Mouse (Mus musculus): ENCODE measurements around the gene Sqor.
A peak's percentile ranks its signal among the peaks of the same experiment; 100 is the strongest.

Sqor gene

DNA sequence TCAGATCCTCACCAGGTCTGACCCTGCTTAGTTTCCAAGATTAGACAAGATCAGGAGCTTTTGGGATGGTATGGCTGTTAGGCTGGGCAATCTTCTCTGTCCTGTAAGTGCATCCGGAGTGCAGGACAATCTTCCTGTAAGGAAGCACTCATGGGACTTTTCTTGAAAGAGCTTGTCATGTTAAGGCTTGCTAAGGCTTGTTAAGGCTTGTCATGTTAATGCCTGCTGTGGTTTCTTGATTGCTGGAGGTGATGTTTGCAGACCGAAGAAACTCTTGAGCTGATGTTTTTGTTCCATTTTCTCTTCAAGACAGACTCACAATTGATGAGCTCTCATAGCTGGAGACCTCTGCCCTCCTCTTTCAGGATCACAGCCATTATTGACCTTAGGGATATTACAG lies 21.1 kb downstream of the Sqor start:
- DNase-seq = no peak

DNA sequence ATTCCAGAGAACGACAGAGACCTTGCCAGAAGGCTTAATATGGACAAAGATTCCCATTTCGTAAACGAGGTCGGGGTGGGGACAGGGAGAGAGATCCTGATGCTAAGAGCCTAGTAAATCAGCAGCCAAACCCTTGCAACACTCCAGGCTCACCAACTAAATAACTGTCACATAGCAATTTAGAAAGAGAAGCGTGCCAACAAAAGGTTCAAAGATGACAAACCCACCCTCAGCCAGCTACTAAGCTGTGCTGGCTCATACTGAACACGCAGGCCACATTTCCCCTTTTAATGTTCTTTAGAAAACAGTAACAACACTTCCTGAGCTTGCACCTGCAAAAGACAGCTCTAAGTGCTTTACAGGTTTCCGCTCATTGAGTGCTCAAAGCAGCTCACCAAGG lies 24.3 kb downstream of the Sqor start:
- no peak for DNase-seq

DNA sequence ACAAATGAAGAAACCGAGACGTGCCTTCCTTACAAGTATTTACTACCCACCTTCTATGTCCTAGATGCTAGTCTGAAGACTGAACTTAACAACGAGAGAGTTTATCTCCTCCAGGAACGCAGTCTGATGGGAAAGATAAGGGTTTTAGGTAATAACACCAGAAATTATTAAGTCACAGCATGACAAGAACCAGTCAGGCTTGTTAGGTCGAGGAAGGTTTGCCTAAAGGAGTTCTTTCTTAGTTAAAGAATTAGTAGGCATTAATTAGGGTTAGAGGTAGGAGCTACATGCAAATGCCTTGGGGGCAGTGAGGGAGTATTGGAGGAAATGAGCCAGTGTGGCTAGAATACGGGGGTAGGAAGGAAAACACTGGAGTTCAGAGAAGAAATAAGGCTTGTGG lies 24.7 kb downstream of the Sqor start:
- DNase-seq = no peak

DNA sequence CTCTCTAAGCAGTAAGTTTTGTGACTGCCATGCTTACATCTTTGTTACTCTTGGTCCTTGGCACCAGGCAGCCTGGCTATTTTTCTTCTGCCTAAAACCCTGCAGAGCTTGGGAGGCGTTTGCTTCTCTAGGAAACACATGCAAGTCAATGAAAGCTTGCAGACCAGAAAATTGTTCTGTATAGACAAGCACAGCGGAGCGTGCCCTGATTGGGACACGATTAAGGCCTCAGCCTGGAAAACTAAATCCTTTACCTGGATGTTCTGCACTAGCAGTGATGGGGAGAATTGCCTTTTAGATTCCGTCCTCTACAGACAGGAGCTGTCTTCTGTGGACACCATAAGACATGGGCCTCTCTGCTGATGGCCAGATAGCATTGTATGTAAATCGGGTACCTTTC lies 39.4 kb downstream of the Sqor start:
- no peak for DNase-seq

DNA sequence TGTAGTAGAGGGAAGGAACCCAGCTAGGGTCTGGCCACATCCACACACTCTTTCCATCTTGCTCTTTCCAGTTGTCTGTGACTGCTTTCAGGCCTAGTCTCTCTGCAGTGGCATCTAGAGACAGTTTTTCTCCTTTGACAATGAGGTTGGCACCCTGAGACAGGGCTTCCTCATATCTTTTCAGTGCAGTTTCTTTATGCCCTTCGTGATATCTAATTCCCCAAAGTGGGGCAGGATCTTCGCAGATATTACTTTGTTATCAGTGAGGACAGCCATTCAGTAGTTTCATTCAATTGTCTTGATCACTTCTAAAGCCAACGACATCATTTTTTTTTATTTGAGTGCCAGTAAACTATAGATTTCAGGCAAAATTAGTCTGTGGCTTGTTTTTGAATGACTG lies 41.0 kb downstream of the Sqor start:
- no peak for DNase-seq

DNA sequence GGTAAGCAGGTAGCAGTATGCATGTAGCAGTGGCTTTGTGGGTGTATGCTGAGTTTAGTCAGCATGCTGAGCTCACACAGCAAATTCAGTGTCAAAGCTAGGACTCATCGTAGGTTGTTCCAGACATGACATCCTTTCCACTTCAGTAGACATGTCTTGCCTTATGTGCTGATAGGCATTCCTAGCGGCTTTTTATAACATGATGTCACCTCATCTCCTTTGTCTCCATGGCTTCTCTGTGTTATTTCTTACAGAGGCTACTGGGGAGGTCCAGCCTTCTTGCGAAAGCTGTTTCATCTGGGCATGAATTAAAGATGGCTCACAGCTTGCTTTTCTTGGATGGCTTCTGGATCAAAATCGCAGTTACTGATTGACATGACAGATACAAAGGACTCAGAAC lies 44.0 kb downstream of the Sqor start:
- DNase-seq = no peak

DNA sequence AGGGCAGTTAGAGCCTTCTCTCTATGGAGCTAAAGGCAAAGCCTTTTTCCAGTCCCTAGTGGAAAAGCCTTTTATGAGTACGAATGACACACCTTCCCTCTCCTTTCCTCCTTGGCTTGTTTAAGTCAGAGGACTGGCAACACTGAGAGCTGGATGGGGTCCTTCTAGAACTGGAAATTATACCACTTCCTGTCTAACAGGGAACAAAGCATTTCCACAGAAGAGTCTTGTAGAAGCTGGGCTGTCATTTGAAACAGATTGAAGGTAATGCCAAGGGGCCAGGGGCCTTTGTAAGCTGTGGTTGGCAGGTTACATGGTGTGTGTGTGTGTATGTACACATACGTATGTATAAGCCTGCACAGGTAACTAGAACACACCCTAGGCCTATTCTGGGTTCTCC lies 51.9 kb downstream of the Sqor start:
- no peak for DNase-seq

DNA sequence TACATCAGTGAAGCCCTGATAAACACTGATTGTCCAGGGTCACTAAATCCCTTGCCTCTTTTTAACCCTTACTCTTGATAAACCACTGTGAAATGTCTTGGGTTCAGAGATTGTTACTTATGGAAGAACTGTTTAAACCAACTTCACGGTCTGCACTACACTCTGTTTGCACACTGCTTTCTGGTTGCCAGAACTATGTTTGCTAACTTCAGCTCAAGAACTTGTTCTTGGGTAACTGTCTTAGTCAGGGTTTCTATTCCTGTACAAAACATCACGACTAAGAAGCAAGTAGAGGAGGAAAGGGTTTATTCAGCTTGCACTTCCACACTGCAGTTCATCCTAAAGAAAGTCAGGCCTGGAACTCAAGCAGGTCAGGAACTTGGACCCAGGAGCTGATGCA lies 56.2 kb downstream of the Sqor start:
- DNase-seq = no peak

DNA sequence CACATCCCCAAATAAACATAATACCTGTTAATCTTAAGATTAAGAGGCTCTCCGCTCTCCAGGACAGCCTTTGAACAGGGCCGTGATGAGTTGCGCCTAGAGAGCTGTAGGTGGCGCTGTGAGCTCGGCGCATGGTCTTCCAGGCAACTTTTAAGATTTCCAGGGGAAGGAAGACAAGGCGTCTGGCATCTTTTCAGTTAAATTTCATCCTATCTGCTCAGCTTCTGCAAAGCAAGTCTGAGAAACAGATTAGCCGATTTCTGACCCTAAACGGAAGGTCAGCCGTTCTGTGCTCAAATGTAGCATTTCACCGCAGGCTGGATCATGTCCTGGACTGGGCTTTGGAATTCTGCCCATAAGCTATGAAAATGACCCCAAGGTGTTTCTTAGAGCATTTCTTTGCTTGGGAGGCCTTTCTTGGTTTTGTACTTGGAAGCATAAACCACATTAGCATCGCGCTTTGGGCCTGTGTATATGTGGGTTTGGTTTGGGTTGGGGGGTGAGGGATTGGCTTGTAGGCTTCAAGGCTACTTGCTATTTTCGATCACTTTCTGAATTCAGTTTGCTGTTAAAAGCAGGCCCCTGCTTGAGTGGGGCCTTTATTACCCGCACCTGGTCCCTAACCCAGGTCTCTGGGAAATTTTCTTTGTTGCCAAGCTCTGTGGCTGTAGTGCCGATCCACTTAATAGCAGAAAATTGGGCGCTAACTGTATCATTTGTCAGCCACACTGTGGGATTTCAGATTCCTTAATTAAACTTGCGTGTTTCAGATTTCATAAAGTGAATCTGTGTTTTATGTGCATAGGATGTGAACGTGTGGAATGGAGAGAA lies 60.6 kb downstream of the Sqor start:
- DNase-seq = peak; percentile 71

DNA sequence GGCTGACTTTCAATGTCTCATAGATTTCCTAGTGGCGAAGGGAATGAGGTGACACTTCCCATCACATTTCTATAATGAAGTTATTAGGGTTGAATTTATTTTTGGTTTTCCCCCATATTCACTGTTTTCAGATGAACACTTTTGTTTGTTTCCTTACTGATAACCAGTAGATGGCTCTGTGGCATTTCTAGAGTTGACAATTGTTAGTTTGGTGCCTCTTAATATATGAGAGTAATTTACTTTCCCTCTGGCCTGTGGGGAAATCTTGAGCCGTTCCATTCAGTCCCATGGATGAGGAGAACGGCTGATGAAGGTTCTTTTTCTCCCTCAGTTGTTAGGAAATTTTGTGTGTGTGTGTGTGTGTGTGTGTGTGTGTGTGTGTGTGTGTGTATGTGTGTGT lies 61.3 kb downstream of the Sqor start:
- DNase-seq = no peak

DNA sequence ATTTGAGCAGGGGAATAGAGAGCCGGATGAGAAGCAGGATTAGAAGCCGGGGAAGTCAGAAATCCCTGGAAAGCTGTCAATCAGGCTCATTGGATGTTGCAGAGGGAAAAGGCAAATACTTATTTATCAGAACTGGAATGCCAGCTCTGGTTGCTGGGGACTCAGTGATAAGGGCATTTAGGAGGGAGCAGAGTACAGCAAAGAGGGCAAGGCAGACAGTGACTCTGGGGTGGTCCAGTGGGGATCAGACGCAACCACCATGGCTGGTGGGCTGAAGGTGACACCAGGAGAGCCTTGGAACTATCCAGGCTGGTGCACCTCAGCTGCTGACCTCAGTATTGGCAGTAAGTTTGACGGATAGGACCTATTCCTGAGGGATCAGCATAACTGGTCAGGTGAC lies 89.6 kb downstream of the Sqor start:
- DNase-seq = no peak

DNA sequence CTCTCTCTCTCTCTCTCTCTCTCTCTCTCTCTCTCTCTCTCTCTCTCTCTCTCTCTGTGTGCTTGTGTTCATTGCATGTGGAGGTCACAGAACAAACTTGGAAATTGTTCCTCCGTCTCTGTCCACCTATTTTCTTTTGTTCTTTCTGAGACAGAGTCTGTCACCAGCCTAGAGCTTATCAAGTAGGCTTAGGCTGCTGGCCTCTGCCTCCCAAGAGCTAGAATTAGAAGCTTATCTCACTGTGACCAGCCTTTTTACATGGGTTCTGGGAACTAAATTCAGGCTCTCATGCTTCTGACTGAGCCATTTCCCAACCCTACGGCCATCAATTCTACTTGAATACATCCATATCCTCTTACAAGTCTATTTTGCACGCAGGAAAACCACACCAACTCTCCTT lies 90.3 kb downstream of the Sqor start:
- DNase-seq = no peak
